Mouse (Mus musculus): ENCODE measurements at regions not wholly inside any gene's neighbourhood (a gene's known extent, or its start where the extent isn't known, plus 50 kb on each side); places are given as distances from the start of the nearest gene placed in this dataset.

- peak; percentile 65 for DNase-seq
Measured at GRCm38 (mm10) chr16:44629296-44630275, 70.9 kb upstream of the Boc start.

GRCm38 (mm10) chr16:44625871-44626293, 67.2 kb upstream of the Boc start:
- DNase-seq: no peak

GRCm38 (mm10) chr16:44625108-44625616, 66.5 kb upstream of the Boc start:
- no peak for DNase-seq

- DNase-seq: no peak
Measured at GRCm38 (mm10) chr16:44621573-44621972, 62.9 kb upstream of the Boc start.

- no peak for DNase-seq
Measured at GRCm38 (mm10) chr16:44620536-44620935, 61.8 kb upstream of the Boc start.

- no peak for DNase-seq
Measured at GRCm38 (mm10) chr16:44619476-44620103, 60.9 kb upstream of the Boc start.

- DNase-seq: no peak
Measured at GRCm38 (mm10) chr16:44617041-44617440, 58.3 kb upstream of the Boc start.

- DNase-seq: no peak
Measured at GRCm38 (mm10) chr16:44616376-44616775, 57.7 kb upstream of the Boc start.

- DNase-seq: peak; percentile 17
Measured at GRCm38 (mm10) chr16:44615878-44616206, 57.1 kb upstream of the Boc start.

- no peak for DNase-seq
Measured at GRCm38 (mm10) chr16:44615172-44615877, 56.6 kb upstream of the Boc start.

GRCm38 (mm10) chr16:44614235-44614634, 55.5 kb upstream of the Boc start:
- DNase-seq: no peak

- no peak for DNase-seq
Measured at GRCm38 (mm10) chr16:44612676-44613075, 54.0 kb upstream of the Boc start.

GRCm38 (mm10) chr16:44611525-44611924, 52.8 kb upstream of the Boc start:
- no peak for DNase-seq

- DNase-seq: no peak
Measured at GRCm38 (mm10) chr16:44608586-44608985, 49.9 kb upstream of the Boc start.

Data from kidney, adult 9 months (tissue).